Mouse (Mus musculus): Measurements from ENCODE around the gene Ncor2. TPM values are rescaled to one million over a fixed set of nuclear protein-coding genes. Genes with fewer than 3 reads are reported as not detected.
A peak's percentile ranks its signal among the peaks of the same experiment; 100 is the strongest.

Gene Ncor2
- polyA plus RNA-seq, 1 experiment from 2014 or later = 27.5 TPM

DNA sequence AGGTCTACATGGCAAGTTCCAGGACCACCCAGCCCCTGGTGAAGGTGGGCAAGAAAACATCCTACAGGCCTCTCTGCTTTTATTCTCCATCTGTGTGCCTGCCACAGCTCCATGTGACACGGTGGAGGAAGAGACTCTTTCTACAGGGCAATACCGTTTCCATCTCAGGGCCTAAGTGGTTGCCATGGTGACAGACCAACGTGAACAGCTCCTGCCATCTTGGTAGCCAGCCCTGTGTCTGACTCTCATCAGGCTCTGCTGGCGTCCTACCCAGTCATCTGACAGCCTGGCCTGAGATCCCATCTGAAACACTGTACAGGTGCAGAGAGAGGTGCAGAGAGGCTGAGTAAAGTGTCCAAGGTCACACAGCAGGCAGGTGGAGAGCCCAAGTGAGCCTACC, 45.4 kb downstream of the Ncor2 start:
- Histone ChIP-seq H3K4me2 (ENCODE audit: low read length) (no peak overlapping the region), H3K27me3 (replicated peaks; ENCODE audit: control insufficient read depth, insufficient read depth, low read length) (no peaks in the 10 kb centered on the region), H3K9me3 (ENCODE audit: control insufficient read depth, low read length) (no peaks in the 10 kb centered on the region), H3K27ac (ENCODE audit: low read depth) (peak overlapping the region; percentile 84; the same call in 1 of the 2 replicates), H3K9ac (ENCODE audit: low read length) (no peak overlapping the region), H3K4me3 (ENCODE audit: low read depth, low read length) (no peak overlapping the region), H3K4me1 (replicated peaks; ENCODE audit: control insufficient read depth, insufficient read depth, low read length) (peaks cover 62% of the 10 kb centered on the region), H3K36me3 (ENCODE audit: control insufficient read depth, insufficient read depth, low read length) (no peaks in the 10 kb centered on the region)
- ATAC-seq (replicated peaks; ENCODE audit: low FRiP score, low TSS enrichment, low read depth) (no peak), DNase-seq (ENCODE audit: low spot score) (no peak)
- 47% methylated on average over 4 of the region's 4 CpGs for WGBS

DNA sequence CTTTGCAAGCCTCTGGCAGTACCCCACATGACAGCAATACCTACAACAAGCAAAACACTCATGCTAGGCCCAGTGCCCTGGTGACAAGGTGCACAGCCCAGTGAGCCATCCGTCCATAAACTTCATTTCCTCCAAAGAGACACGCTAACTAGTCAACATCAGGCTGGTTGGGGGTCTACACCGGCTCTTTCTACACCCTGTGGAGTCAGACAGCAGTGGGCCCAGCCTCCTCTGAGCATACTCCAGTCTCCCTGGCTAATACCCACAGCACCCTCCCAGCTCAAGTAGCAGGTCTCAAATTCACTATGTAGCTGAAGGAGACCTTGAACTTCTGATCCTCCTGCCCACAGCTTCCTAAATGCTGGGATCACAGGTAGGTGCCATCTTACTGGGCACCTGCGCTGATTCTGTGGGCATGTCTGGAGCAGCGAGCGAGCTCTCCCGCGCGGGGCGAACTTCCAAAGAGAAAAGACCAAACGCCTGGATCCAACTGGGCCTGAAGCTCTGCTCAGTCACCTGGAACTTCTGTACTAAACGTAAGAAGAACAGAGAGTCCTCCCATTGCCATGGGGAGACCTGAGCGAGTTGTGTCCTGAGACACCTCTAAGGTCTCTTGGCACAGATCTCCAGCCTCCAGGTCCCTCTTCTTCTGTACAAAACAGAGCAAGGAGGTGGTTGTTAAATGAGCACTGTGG, 46.3 kb downstream of the Ncor2 start:
- DNase-seq (ENCODE audit: low spot score) (no peak), ATAC-seq (replicated peaks; ENCODE audit: low FRiP score, low TSS enrichment, low read depth) (no peak)
- no peak overlapping the region for H3K27ac ChIP-seq (ENCODE audit: low read depth)
- no peak overlapping the region for H3K9ac ChIP-seq (ENCODE audit: low read length)
- H3K4me3 ChIP-seq (ENCODE audit: low read depth, low read length) = no peak overlapping the region
- H3K27me3 ChIP-seq (replicated peaks; ENCODE audit: control insufficient read depth, insufficient read depth, low read length) = no peaks in the 10 kb centered on the region
- WGBS = 95% methylated on average over 13 of the region's 13 CpGs
- H3K4me1 ChIP-seq (replicated peaks; ENCODE audit: control insufficient read depth, insufficient read depth, low read length) = peaks cover 62% of the 10 kb centered on the region
- H3K36me3 ChIP-seq (ENCODE audit: control insufficient read depth, insufficient read depth, low read length) = no peaks in the 10 kb centered on the region
- no peaks in the 10 kb centered on the region for H3K9me3 ChIP-seq (ENCODE audit: control insufficient read depth, low read length)
- no peak overlapping the region for H3K4me2 ChIP-seq (ENCODE audit: low read length)

GRCm38 (mm10) chr5:125132069-125132468, 47.0 kb downstream of the Ncor2 start:
- H3K4me3 ChIP-seq (ENCODE audit: low read depth, low read length) = no peak overlapping the region
- no peaks in the 10 kb centered on the region for H3K9me3 ChIP-seq (ENCODE audit: control insufficient read depth, low read length)
- H3K27ac ChIP-seq (ENCODE audit: low read depth) = no peak overlapping the region
- no peaks in the 10 kb centered on the region for H3K27me3 ChIP-seq (replicated peaks; ENCODE audit: control insufficient read depth, insufficient read depth, low read length)
- no peaks in the 10 kb centered on the region for H3K36me3 ChIP-seq (ENCODE audit: control insufficient read depth, insufficient read depth, low read length)
- no peak for DNase-seq (ENCODE audit: low spot score)
- peaks cover 55% of the 10 kb centered on the region for H3K4me1 ChIP-seq (replicated peaks; ENCODE audit: control insufficient read depth, insufficient read depth, low read length)
- H3K4me2 ChIP-seq (ENCODE audit: low read length) = no peak overlapping the region
- no peak for ATAC-seq (replicated peaks; ENCODE audit: low FRiP score, low TSS enrichment, low read depth)
- WGBS = 83% methylated on average over 2 of the region's 2 CpGs
- no peak overlapping the region for H3K9ac ChIP-seq (ENCODE audit: low read length)

DNA sequence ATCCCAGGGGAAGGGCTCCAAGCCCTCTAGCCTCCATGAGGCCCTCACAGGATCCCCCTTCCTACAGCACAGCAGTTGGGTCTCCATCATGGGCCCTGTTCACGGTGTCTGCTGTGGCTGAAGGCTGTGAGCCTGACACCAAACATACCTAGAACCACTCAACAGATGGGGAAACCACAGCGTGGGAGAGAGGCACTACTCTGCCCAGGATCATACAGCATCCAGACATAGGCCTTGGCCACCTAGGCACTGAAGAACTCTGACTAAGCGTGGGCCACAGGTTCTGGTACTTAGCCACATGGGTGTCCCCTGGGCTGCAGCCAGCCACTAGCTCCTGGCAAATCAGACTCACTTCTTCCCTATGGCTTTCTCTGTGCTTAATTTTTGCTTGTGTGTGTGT, 48.6 kb downstream of the Ncor2 start:
- ATAC-seq (replicated peaks; ENCODE audit: low FRiP score, low TSS enrichment, low read depth) (no peak), DNase-seq (ENCODE audit: low spot score) (no peak)
- H3K4me2 ChIP-seq (ENCODE audit: low read length) = no peak overlapping the region
- H3K4me1 ChIP-seq (replicated peaks; ENCODE audit: control insufficient read depth, insufficient read depth, low read length) = peaks cover 47% of the 10 kb centered on the region
- H3K9ac ChIP-seq (ENCODE audit: low read length) = no peak overlapping the region
- no peaks in the 10 kb centered on the region for H3K9me3 ChIP-seq (ENCODE audit: control insufficient read depth, low read length)
- no peaks in the 10 kb centered on the region for H3K36me3 ChIP-seq (ENCODE audit: control insufficient read depth, insufficient read depth, low read length)
- no peak overlapping the region for H3K4me3 ChIP-seq (ENCODE audit: low read depth, low read length)
- H3K27ac ChIP-seq (ENCODE audit: low read depth) = no peak overlapping the region
- no peaks in the 10 kb centered on the region for H3K27me3 ChIP-seq (replicated peaks; ENCODE audit: control insufficient read depth, insufficient read depth, low read length)
- 89% methylated on average over 3 of the region's 3 CpGs for WGBS

- H3K4me1 ChIP-seq (replicated peaks; ENCODE audit: control insufficient read depth, insufficient read depth, low read length) = peaks cover 33% of the 10 kb centered on the region
- no peak overlapping the region for H3K27ac ChIP-seq (ENCODE audit: low read depth)
- H3K9me3 ChIP-seq (ENCODE audit: control insufficient read depth, low read length) = no peaks in the 10 kb centered on the region
- no peak overlapping the region for H3K4me2 ChIP-seq (ENCODE audit: low read length)
- ATAC-seq (replicated peaks; ENCODE audit: low FRiP score, low TSS enrichment, low read depth) (no peak), DNase-seq (ENCODE audit: low spot score) (no peak)
- 78% methylated on average over 14 of the region's 14 CpGs for WGBS
- no peaks in the 10 kb centered on the region for H3K27me3 ChIP-seq (replicated peaks; ENCODE audit: control insufficient read depth, insufficient read depth, low read length)
- H3K4me3 ChIP-seq (ENCODE audit: low read depth, low read length) = no peak overlapping the region
- peaks cover 9% of the 10 kb centered on the region; the same call in 1 of the 2 replicates for H3K36me3 ChIP-seq (ENCODE audit: control insufficient read depth, insufficient read depth, low read length)
- H3K9ac ChIP-seq (ENCODE audit: low read length) = no peak overlapping the region
Observed at GRCm38 (mm10) chr5:125128939-125129385, 50.1 kb downstream of the Ncor2 start.

DNA sequence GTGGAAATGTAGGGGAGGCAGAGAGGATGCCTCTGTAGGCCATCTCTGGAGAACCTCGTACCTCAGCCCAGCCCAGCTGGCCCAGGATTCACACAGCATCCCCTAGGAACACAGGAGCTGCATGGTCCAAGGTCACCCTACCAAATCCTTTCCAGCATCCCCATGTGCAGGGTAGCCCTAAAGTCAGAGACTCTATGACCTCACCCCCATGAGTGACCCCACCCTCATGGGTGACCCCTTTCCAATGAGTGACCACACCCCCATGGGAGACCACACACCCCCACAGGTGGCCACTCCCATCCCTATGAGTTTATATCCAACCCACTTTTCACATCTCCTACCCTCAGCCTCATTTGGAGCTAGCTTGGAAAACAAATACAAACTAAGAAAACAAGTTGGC, 51.1 kb downstream of the Ncor2 start:
- Histone ChIP-seq H3K27ac (ENCODE audit: low read depth) (no peak overlapping the region), H3K4me2 (ENCODE audit: low read length) (no peak overlapping the region), H3K9ac (ENCODE audit: low read length) (no peak overlapping the region), H3K27me3 (replicated peaks; ENCODE audit: control insufficient read depth, insufficient read depth, low read length) (no peaks in the 10 kb centered on the region), H3K9me3 (ENCODE audit: control insufficient read depth, low read length) (no peaks in the 10 kb centered on the region), H3K4me1 (replicated peaks; ENCODE audit: control insufficient read depth, insufficient read depth, low read length) (peaks cover 30% of the 10 kb centered on the region), H3K4me3 (ENCODE audit: low read depth, low read length) (no peak overlapping the region), H3K36me3 (ENCODE audit: control insufficient read depth, insufficient read depth, low read length) (peaks cover 14% of the 10 kb centered on the region; the same call in 1 of the 2 replicates)
- 93% methylated on average over 1 of the region's 1 CpGs for WGBS
- ATAC-seq (replicated peaks; ENCODE audit: low FRiP score, low TSS enrichment, low read depth) (no peak), DNase-seq (ENCODE audit: low spot score) (no peak)

- Histone ChIP-seq H3K4me2 (ENCODE audit: low read length) (no peak overlapping the region), H3K9ac (ENCODE audit: low read length) (no peak overlapping the region), H3K27me3 (replicated peaks; ENCODE audit: control insufficient read depth, insufficient read depth, low read length) (no peaks in the 10 kb centered on the region), H3K4me3 (ENCODE audit: low read depth, low read length) (no peak overlapping the region), H3K36me3 (ENCODE audit: control insufficient read depth, insufficient read depth, low read length) (peaks cover 18% of the 10 kb centered on the region), H3K4me1 (replicated peaks; ENCODE audit: control insufficient read depth, insufficient read depth, low read length) (peaks cover 30% of the 10 kb centered on the region), H3K27ac (ENCODE audit: low read depth) (no peak overlapping the region), H3K9me3 (ENCODE audit: control insufficient read depth, low read length) (no peaks in the 10 kb centered on the region)
- ATAC-seq (replicated peaks; ENCODE audit: low FRiP score, low TSS enrichment, low read depth) (no peak), DNase-seq (ENCODE audit: low spot score) (no peak)
- 88% methylated on average over 4 of the region's 4 CpGs for WGBS
Observed at GRCm38 (mm10) chr5:125127426-125127825, 51.6 kb downstream of the Ncor2 start.

DNA sequence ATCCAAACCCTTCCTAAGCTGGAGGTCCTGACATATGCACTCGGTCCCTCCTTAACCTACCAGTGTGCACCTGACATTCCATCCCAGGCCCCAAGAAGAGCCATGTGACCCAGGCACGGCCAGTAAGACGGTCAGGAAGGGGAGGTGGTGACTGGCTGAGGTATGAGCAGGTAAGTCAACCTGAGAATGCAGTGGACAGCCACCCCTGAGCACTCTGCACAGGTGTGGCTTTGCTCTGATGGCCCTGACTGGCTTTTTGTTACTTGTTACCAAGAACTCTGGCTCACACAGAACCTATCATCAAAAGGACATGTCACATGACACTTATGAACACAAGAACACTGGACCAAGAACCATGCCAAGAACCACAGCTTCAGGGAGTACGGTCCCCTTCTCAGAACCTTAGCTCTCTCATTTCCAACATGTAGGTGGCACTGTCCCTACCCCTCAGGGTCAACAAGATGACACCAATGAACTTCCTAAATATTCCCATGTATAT, 53.0 kb downstream of the Ncor2 start:
- Histone ChIP-seq H3K4me1 (replicated peaks; ENCODE audit: control insufficient read depth, insufficient read depth, low read length) (peaks cover 24% of the 10 kb centered on the region), H3K4me3 (ENCODE audit: low read depth, low read length) (no peak overlapping the region), H3K27ac (ENCODE audit: low read depth) (no peak overlapping the region), H3K9me3 (ENCODE audit: control insufficient read depth, low read length) (no peaks in the 10 kb centered on the region), H3K36me3 (ENCODE audit: control insufficient read depth, insufficient read depth, low read length) (peaks cover 25% of the 10 kb centered on the region), H3K9ac (ENCODE audit: low read length) (no peak overlapping the region), H3K4me2 (ENCODE audit: low read length) (no peak overlapping the region), H3K27me3 (replicated peaks; ENCODE audit: control insufficient read depth, insufficient read depth, low read length) (no peaks in the 10 kb centered on the region)
- WGBS = 75% methylated on average over 4 of the region's 4 CpGs
- DNase-seq (ENCODE audit: low spot score) = no peak
- no peak for ATAC-seq (replicated peaks; ENCODE audit: low FRiP score, low TSS enrichment, low read depth)

DNA sequence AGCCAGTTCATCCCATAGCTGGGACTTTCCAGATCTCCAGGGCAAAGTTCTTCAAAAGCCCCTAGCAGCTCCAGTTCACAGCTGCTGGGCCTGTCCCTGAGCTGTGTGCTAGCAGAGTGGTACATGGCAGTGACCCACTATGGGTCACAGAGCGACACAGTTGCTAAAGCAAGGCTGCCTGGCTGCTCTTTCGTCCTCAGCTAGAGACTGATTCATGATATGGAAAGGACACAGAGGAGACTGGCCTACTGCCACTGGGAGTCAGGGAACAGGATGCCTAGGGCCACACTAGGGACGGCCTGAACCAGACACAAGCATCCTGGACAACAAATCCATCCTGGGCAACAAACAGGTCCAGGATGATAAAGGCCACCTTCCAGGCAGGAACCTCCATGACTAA, 53.8 kb downstream of the Ncor2 start:
- Histone ChIP-seq H3K4me1 (replicated peaks; ENCODE audit: control insufficient read depth, insufficient read depth, low read length) (peaks cover 25% of the 10 kb centered on the region), H3K27me3 (replicated peaks; ENCODE audit: control insufficient read depth, insufficient read depth, low read length) (no peaks in the 10 kb centered on the region), H3K27ac (ENCODE audit: low read depth) (no peak overlapping the region), H3K36me3 (ENCODE audit: control insufficient read depth, insufficient read depth, low read length) (peaks cover 25% of the 10 kb centered on the region), H3K4me2 (ENCODE audit: low read length) (no peak overlapping the region), H3K9ac (ENCODE audit: low read length) (no peak overlapping the region), H3K4me3 (ENCODE audit: low read depth, low read length) (no peak overlapping the region), H3K9me3 (ENCODE audit: control insufficient read depth, low read length) (no peaks in the 10 kb centered on the region)
- WGBS = 82% methylated on average over 3 of the region's 3 CpGs
- DNase-seq (ENCODE audit: low spot score) (no peak), ATAC-seq (replicated peaks; ENCODE audit: low FRiP score, low TSS enrichment, low read depth) (no peak)
